ENCODE assay signal across 8 mouse cellular contexts in genomic region chr8:74993475-74994451, GRCm38 (mm10). TPM values are rescaled to one million over a fixed set of nuclear protein-coding genes. Genes with fewer than 3 reads are reported as not detected.
A peak's percentile ranks its signal among the peaks of the same experiment; 100 is the strongest.
DNase-seq lines count a peak whose midpoint lies in the region; ATAC-seq lines count a peak whose summit lies in the region.

No protein-coding gene starts in this region.

- DNase-seq in adipocyte (ENCODE audit: low spot score), result peak; percentile 91
- DNase-seq in embryo, embryonic 10 days (ENCODE audit: low spot score), result peak; percentile 96
- DNase-seq in gastrocnemius, postnatal 10 days, result peak; percentile 85
- peak; percentile 92 for DNase-seq in induced T-regulatory cell, adult 2 months (ENCODE audit: low read depth)
- DNase-seq in left cerebral cortex, adult 9 months (ENCODE audit: low spot score in 2 of 2), result peak; percentile 51 to 80
- DNase-seq in right cerebral cortex, postnatal 14 days, result peak; percentile 87
- DNase-seq in urinary bladder, postnatal 36 days (ENCODE audit: low spot score in 2 of 2), result peak; percentile 72 to 83

- peak; percentile 96 for ATAC-seq in megakaryocyte progenitor cell, adult 5-6 weeks (replicated peaks; ENCODE audit: poor library complexity)

RNA-seq across cellular contexts. Expression of gene Hmgxb4, which starts 0.6 kb away (rescaled TPM):
- total RNA-seq in gastrocnemius, postnatal 10 days (2021), result 10 to 100 TPM; 11.8 to 17.3 TPM
- total RNA-seq in megakaryocyte progenitor cell, adult 5-6 weeks (2015), result 33.8 and 42.0 TPM in 2 replicates
- total RNA-seq in megakaryocyte progenitor cell, adult 5-6 weeks (2017), result 70.8 and 74.8 TPM in 2 replicates

RNA-seq across cellular contexts. Expression of gene Tom1, which starts 39.7 kb away (rescaled TPM):
- total RNA-seq in gastrocnemius, postnatal 10 days (2021), result 10 to 100 TPM; 43.2 to 47.1 TPM
- 29.6 and 48.4 TPM in 2 replicates for total RNA-seq in megakaryocyte progenitor cell, adult 5-6 weeks (2015)
- total RNA-seq in megakaryocyte progenitor cell, adult 5-6 weeks (2017), result 26.4 and 34.4 TPM in 2 replicates

Comparison
In these comparisons a context has a peak if more than half of its experiments do, and no peak if none do; other contexts are left out.
1. Peak in every context shown above with its lines: DNase-seq and ATAC-seq.